Mouse (Mus musculus): ENCODE measurements around the gene Mapk9.

DNA sequence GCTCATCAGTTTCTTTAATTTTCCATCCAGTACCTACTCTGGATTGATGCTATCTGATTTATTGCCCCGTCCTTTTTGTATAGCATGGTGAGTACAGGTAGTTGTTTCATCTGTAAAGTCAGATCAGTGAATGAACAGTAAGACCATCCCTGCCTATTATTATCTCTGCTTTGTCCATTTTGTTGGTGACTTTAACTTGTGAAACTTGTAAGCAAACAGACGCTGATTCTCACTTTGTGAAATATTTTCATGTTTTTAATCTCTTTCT, 1.2 kb downstream of the Mapk9 start:
- TF ChIP-seq POLR2A (IDR thresholded peaks at IDR 0.05; ENCODE audit: extremely low read depth, insufficient read depth, low read length) (no peak), CTCF (IDR thresholded peaks at IDR 0.05; ENCODE audit: extremely low read depth, insufficient read depth, low read length) (no peak)

All from cortical plate, adult 2 months (tissue).